Mouse (Mus musculus) lung, postnatal 0 days (tissue): ENCODE data around the gene Chchd1. TPM values are rescaled to one million over a fixed set of nuclear protein-coding genes. Genes with fewer than 3 reads are reported as not detected.

ENCODE experiments used
- ATAC-seq: fragments of 200-750 bp; cut with Nextera tagmentation; 2 replicates; pipeline ENCODE4 v1.8.0; 2017; ENCODE audit warnings: moderate library complexity
- DNase-seq: peaks from one replicate; pipeline ENCODE4 v3.0.0-alpha.2; 2016; ENCODE audit warnings: low spot score
- H3K27ac ChIP-seq: fragments of 300-500 bp; sonication (generic); 2 replicates; pipeline ENCODE4 v1.5.1; 2014; ENCODE audit warnings: antibody characterized with exemption, mild to moderate bottlenecking, low read length, mixed read lengths
- H3K27me3 ChIP-seq: fragments of 300-500 bp; sonication (generic); replicated peaks from 2 replicates; pipeline ENCODE4 v1.6.1; 2014; ENCODE audit warnings: low read length, mixed read lengths; ENCODE audit not compliant: insufficient read depth
- H3K36me3 ChIP-seq: fragments of 300-500 bp; sonication (generic); 2 replicates; pipeline ENCODE4 v1.6.1; 2014; ENCODE audit warnings: low read length, mixed read lengths; ENCODE audit not compliant: insufficient read depth
- H3K4me1 ChIP-seq: fragments of 300-500 bp; sonication (generic); 2 replicates; pipeline ENCODE4 v1.6.1; 2014; ENCODE audit warnings: antibody characterized with exemption, low read depth, low read length, mixed read lengths; ENCODE audit not compliant: insufficient read depth
- H3K4me2 ChIP-seq: fragments of 300-500 bp; sonication (generic); replicated peaks from 2 replicates; pipeline ENCODE4 v1.6.1; 2014; ENCODE audit warnings: low read depth, mild to moderate bottlenecking, low read length, moderate library complexity, mixed read lengths
- H3K4me3 ChIP-seq: fragments of 300-500 bp; sonication (generic); 2 replicates; pipeline ENCODE4 v1.5.1; 2014; ENCODE audit warnings: low read depth, low read length
- H3K9ac ChIP-seq: fragments of 300-500 bp; sonication (generic); replicated peaks from 2 replicates; pipeline ENCODE4 v1.6.1; 2014; ENCODE audit warnings: low read depth, mild to moderate bottlenecking
- H3K9me3 ChIP-seq: fragments of 300-500 bp; sonication (generic); 2 replicates; pipeline ENCODE4 v1.6.1; 2016; ENCODE audit warnings: low read length, mixed read lengths
- CTCF ChIP-seq: IDR thresholded peaks from 2 replicates; pipeline ENCODE4 v1.5.1; 2016; ENCODE audit warnings: antibody characterized with exemption, mild to moderate bottlenecking
- EP300 ChIP-seq: IDR thresholded peaks from 2 replicates; pipeline ENCODE4 v1.6.1; 2016; ENCODE audit warnings: antibody characterized with exemption, mild to moderate bottlenecking, control low read depth
- WGBS: fragments of 180-500 bp; shearing (Covaris S2); extraction: QIAGEN DNeasy Blood & Tissue Kit; methylation state at CpG from one replicate; pipeline ENCODE4 v1.1.7; 2014; 5-methylcytosine and 5-hydroxymethylcytosine counted together
- polyA plus RNA-seq: library from polyadenylated mRNA; unstranded; fragments of >200 nt; fragmentation: Nextera tagmentation; extraction: Ambion mirVana; gene quantifications from 2 replicates; pipeline ENCODE4 v1.2.1, GENCODE M21; 2015

Gene Chchd1
- polyA plus RNA-seq, 1 experiment from 2014 or later: 109 TPM

- WGBS: 99% methylated on average over 7 of the region's 7 CpGs
- no peaks in the 10 kb centered on the region for H3K27me3 ChIP-seq
- no peak overlapping the region for H3K4me3 ChIP-seq
- no peaks in the 10 kb centered on the region for H3K9me3 ChIP-seq
- H3K4me1 ChIP-seq: peaks cover 3% of the 10 kb centered on the region; the same call in 1 of the 2 replicates
- DNase-seq (no peak), ATAC-seq (no peak)
- H3K27ac ChIP-seq: no peak overlapping the region
- H3K9ac ChIP-seq: no peak overlapping the region
- H3K4me2 ChIP-seq: no peak overlapping the region
- H3K36me3 ChIP-seq: no peaks in the 10 kb centered on the region
- TF ChIP-seq EP300 (no peak), CTCF (no peak)
These were observed 43.1 kb upstream of the Chchd1 start for GRCm38 (mm10) chr14:20659687-20660086.

- Histone ChIP-seq H3K27ac (peak overlapping the region; percentile 71), H3K36me3 (no peaks in the 10 kb centered on the region), H3K27me3 (no peaks in the 10 kb centered on the region), H3K9ac (peak overlapping the region; percentile 50), H3K4me1 (peaks cover 3% of the 10 kb centered on the region; the same call in 1 of the 2 replicates), H3K4me3 (peak overlapping the region; percentile 55), H3K4me2 (peak overlapping the region; percentile 95), H3K9me3 (no peaks in the 10 kb centered on the region)
- ATAC-seq (peak; percentile 94), DNase-seq (peak; percentile 98)
- TF ChIP-seq EP300 (peak; percentile 9; the same call in 1 of the 2 replicates), CTCF (peak; percentile 89)
- WGBS: 2% methylated on average over 52 of the region's 52 CpGs
These were observed 41.8 kb upstream of the Chchd1 start for GRCm38 (mm10) chr14:20660827-20661660.

GRCm38 (mm10) chr14:20661661-20662331 lies 41.0 kb upstream of the Chchd1 start:
- Histone ChIP-seq H3K4me2 (peak overlapping the region; percentile 95), H3K9ac (peak overlapping the region; percentile 48), H3K4me3 (peak overlapping the region; percentile 55), H3K4me1 (peaks cover 3% of the 10 kb centered on the region; the same call in 1 of the 2 replicates), H3K27ac (peak overlapping the region; percentile 71), H3K36me3 (no peaks in the 10 kb centered on the region), H3K27me3 (no peaks in the 10 kb centered on the region), H3K9me3 (no peaks in the 10 kb centered on the region)
- ATAC-seq: no peak
- 18% methylated on average over 19 of the region's 19 CpGs for WGBS
- no peak for DNase-seq
- TF ChIP-seq CTCF (no peak), EP300 (no peak)

GRCm38 (mm10) chr14:20662740-20663139 lies 40.1 kb upstream of the Chchd1 start:
- TF ChIP-seq CTCF: no peak
- TF ChIP-seq EP300: no peak
- Histone ChIP-seq H3K4me1 (peaks cover 3% of the 10 kb centered on the region; the same call in 1 of the 2 replicates), H3K27ac (no peak overlapping the region), H3K36me3 (no peaks in the 10 kb centered on the region), H3K27me3 (no peaks in the 10 kb centered on the region), H3K4me2 (no peak overlapping the region), H3K9ac (no peak overlapping the region), H3K4me3 (no peak overlapping the region), H3K9me3 (no peaks in the 10 kb centered on the region)
- ATAC-seq: no peak
- WGBS: 79% methylated on average over 3 of the region's 3 CpGs
- no peak for DNase-seq

- ATAC-seq: no peak
These were observed 39.2 kb upstream of the Chchd1 start for GRCm38 (mm10) chr14:20663601-20664000.

GRCm38 (mm10) chr14:20664436-20664835 lies 38.4 kb upstream of the Chchd1 start:
- Histone ChIP-seq H3K27ac (no peak overlapping the region), H3K9ac (no peak overlapping the region), H3K36me3 (no peaks in the 10 kb centered on the region), H3K27me3 (no peaks in the 10 kb centered on the region), H3K4me2 (no peak overlapping the region), H3K9me3 (no peaks in the 10 kb centered on the region), H3K4me3 (no peak overlapping the region), H3K4me1 (peaks cover 3% of the 10 kb centered on the region; the same call in 1 of the 2 replicates)
- ATAC-seq: no peak
- 83% methylated on average over 2 of the region's 3 CpGs for WGBS
- no peak for DNase-seq
- no peak for TF ChIP-seq CTCF
- TF ChIP-seq EP300: no peak

More at GRCm38 (mm10) chr14:20663601-20664000, 39.2 kb upstream of the Chchd1 start:
- peaks cover 3% of the 10 kb centered on the region; the same call in 1 of the 2 replicates for H3K4me1 ChIP-seq
- H3K27ac ChIP-seq: no peak overlapping the region
- no peak for DNase-seq
- no peak overlapping the region for H3K4me2 ChIP-seq
- H3K9me3 ChIP-seq: no peaks in the 10 kb centered on the region
- no peak overlapping the region for H3K4me3 ChIP-seq
- no peak overlapping the region for H3K9ac ChIP-seq
- 57% methylated on average over 2 of the region's 2 CpGs for WGBS
- no peaks in the 10 kb centered on the region for H3K36me3 ChIP-seq
- no peaks in the 10 kb centered on the region for H3K27me3 ChIP-seq
- TF ChIP-seq CTCF (no peak), EP300 (no peak)
